ENCODE assay signal across 8 mouse cellular contexts in genomic region chr4:21879565-21880220, GRCm38 (mm10). TPM values are rescaled to one million over a fixed set of nuclear protein-coding genes. Genes with fewer than 3 reads are reported as not detected.
A peak's percentile ranks its signal among the peaks of the same experiment; 100 is the strongest.
DNase-seq lines count a peak whose midpoint lies in the region; ATAC-seq and TF ChIP-seq lines count a peak whose summit lies in the region.

TSS of gene Coq3 (plus strand) at chr4:21879673.

- peak within 1 kb of the TSS; percentile 92 for H3K27ac ChIP-seq in gastrocnemius, adult 2 months
- peak within 1 kb of the TSS; percentile 96 for H3K27ac ChIP-seq in hindbrain, postnatal 0 days
- H3K27ac ChIP-seq in left cerebral cortex, adult 2 months: peak within 1 kb of the TSS; percentile 90

- intact Hi-C loops in gastrocnemius, adult 2 months (cut with DNase I): loop anchor here (5.0 kb wide), 1 partner anchor 32 kb away; the partner anchor contains the start of gene Pnisr
- intact Hi-C loops in left cerebral cortex, adult 2 months (cut with DNase I): loop anchor here (2.0 to 5.0 kb wide), 4 partner anchors 27 to 113 kb away; no protein-coding TSS in a partner anchor

- peak within 1 kb of the TSS; percentile 89 for H3K4me3 ChIP-seq in gastrocnemius, adult 2 months
- H3K4me3 ChIP-seq in hindbrain, postnatal 0 days (ENCODE audit: low read length): peak within 1 kb of the TSS; percentile 78
- peak within 1 kb of the TSS; percentile 69 for H3K4me3 ChIP-seq in left cerebral cortex, adult 2 months

- peak; percentile 72 for DNase-seq in WW6 (ENCODE audit: low read depth, low spot score)
- DNase-seq in cerebellum, postnatal 4 days (ENCODE audit: low spot score in 2 of 2): peak; percentile 65 to 80
- peak; percentile 82 for DNase-seq in gastrocnemius, adult 2 months
- peak; percentile 89 for DNase-seq in hindbrain, postnatal 0 days (ENCODE audit: low spot score)
- peak; percentile 86 to 88 for DNase-seq in left cerebral cortex, adult 2 months (ENCODE audit: extremely low spot score in 1 of 2, low spot score in 2 of 2)
- DNase-seq in right cerebral cortex, adult 2 months (ENCODE audit: low spot score in 2 of 2): peak; percentile 86 to 88
- DNase-seq in urinary bladder, postnatal 14 days (ENCODE audit: low spot score): peak; percentile 75

- WGBS in hindbrain, postnatal 0 days: under 1% methylated on average over 51 of the region's 51 CpGs

- no peaks in the 10 kb centered on the region for H3K27me3 ChIP-seq in hindbrain, postnatal 0 days (ENCODE audit: insufficient read depth, low read length)

- H3K4me2 ChIP-seq in hindbrain, postnatal 0 days (ENCODE audit: low read depth, low read length): peak within 1 kb of the TSS; percentile 75

- peak within 1 kb of the TSS; percentile 69 for H3K9ac ChIP-seq in hindbrain, postnatal 0 days (replicated peaks; ENCODE audit: low read length)

- H3K36me3 ChIP-seq in hindbrain, postnatal 0 days (ENCODE audit: insufficient read depth, low read length): 0 out of 2 replicates have a peak, but pooled peaks cover 4% of the 10 kb centered on the region

- ATAC-seq in hindbrain, postnatal 0 days: peak; percentile 94
- ATAC-seq in megakaryocyte, adult 5-6 weeks (ENCODE audit: poor library complexity, severe bottlenecking): peak; percentile 89

- no peak for TF ChIP-seq CTCF in gastrocnemius, adult 2 months (IDR thresholded peaks at IDR 0.05)
- TF ChIP-seq CTCF in hindbrain, postnatal 0 days (IDR thresholded peaks at IDR 0.05; ENCODE audit: low read depth): no peak
- no peak for TF ChIP-seq CTCF in left cerebral cortex, adult 2 months (IDR thresholded peaks at IDR 0.05)

- no peaks in the 10 kb centered on the region for H3K4me1 ChIP-seq in hindbrain, postnatal 0 days (ENCODE audit: insufficient read depth, low read length)

- no peaks in the 10 kb centered on the region for H3K9me3 ChIP-seq in hindbrain, postnatal 0 days (ENCODE audit: low read length)

RNA-seq across cellular contexts. Expression of gene Coq3, which starts in this region (rescaled TPM):
- total RNA-seq in gastrocnemius, adult 2 months (2021): 10 to 100 TPM; 12.3 to 22.2 TPM
- total RNA-seq in hindbrain, postnatal 0 days (2014; rRNA removed): 8.7 and 10.4 TPM in 2 replicates
- polyA plus RNA-seq in hindbrain, postnatal 0 days (2015; fragmentation: Nextera tagmentation; extraction: Ambion mirVana): 18.1 and 19.3 TPM in 2 replicates
- total RNA-seq in left cerebral cortex, adult 2 months (2021): 10 to 100 TPM; 10.8 to 12.8 TPM
- 3.4 TPM in 2 replicates for total RNA-seq in megakaryocyte, adult 5-6 weeks (2015)
- 3.5 and 4.7 TPM in 2 replicates for total RNA-seq in megakaryocyte, adult 5-6 weeks (2017)

Comparison
In these comparisons a context has a peak if more than half of its experiments do, and no peak if none do; other contexts are left out.
1. Peak in every context shown above with its lines: DNase-seq, ATAC-seq, H3K4me3 ChIP-seq and H3K27ac ChIP-seq.